Mouse (Mus musculus) lung, embryonic 14.5 days (tissue): ENCODE results near the gene Chid1. TPM values are rescaled to one million over a fixed set of nuclear protein-coding genes. Genes with fewer than 3 reads are reported as not detected.

Experiments used
- ATAC-seq: fragments of 200-750 bp; cut with Nextera tagmentation; 2 replicates; pipeline ENCODE4 v1.8.0; 2017; ENCODE audit warnings: mild to moderate bottlenecking, moderate TSS enrichment, moderate library complexity; ENCODE audit not compliant: insufficient read depth
- DNase-seq: peaks from one replicate; pipeline ENCODE4 v3.0.0-alpha.2; 2015
- H3K27ac ChIP-seq: fragments of 300-500 bp; sonication (generic); 2 replicates; pipeline ENCODE4 v1.5.1; 2014; ENCODE audit warnings: low read depth, mild to moderate bottlenecking, moderate library complexity
- H3K27me3 ChIP-seq: fragments of 300-500 bp; sonication (generic); 2 replicates; pipeline ENCODE4 v1.6.1; 2014; ENCODE audit warnings: low read length, control low read depth; ENCODE audit not compliant: insufficient read depth
- H3K36me3 ChIP-seq: fragments of 300-500 bp; sonication (generic); 2 replicates; pipeline ENCODE4 v1.6.1; 2014; ENCODE audit warnings: control low read depth; ENCODE audit not compliant: insufficient read depth
- H3K4me1 ChIP-seq: fragments of 300-500 bp; sonication (generic); 2 replicates; pipeline ENCODE4 v1.6.1; 2014; ENCODE audit warnings: antibody characterized with exemption, control low read depth; ENCODE audit not compliant: insufficient read depth
- H3K4me2 ChIP-seq: fragments of 300-500 bp; sonication (generic); 2 replicates; pipeline ENCODE4 v1.6.1; 2014; ENCODE audit warnings: mild to moderate bottlenecking
- H3K4me3 ChIP-seq: fragments of 300-500 bp; sonication (generic); 2 replicates; pipeline ENCODE4 v1.5.1; 2014; ENCODE audit warnings: low read depth, low read length
- H3K9ac ChIP-seq: fragments of 300-500 bp; sonication (generic); 2 replicates; pipeline ENCODE4 v1.6.1; 2014
- H3K9me3 ChIP-seq: fragments of 300-500 bp; sonication (generic); 2 replicates; pipeline ENCODE4 v1.6.1; 2016; ENCODE audit warnings: low read depth, low read length, control low read depth
- CTCF ChIP-seq: IDR thresholded peaks from 2 replicates; pipeline ENCODE4 v1.5.1; 2016; ENCODE audit warnings: antibody characterized with exemption, low read depth
- WGBS: fragments of 180-500 bp; shearing (Covaris S2); extraction: QIAGEN DNeasy Blood & Tissue Kit; methylation state at CpG from one replicate; pipeline ENCODE4 v1.1.7; 2014; 5-methylcytosine and 5-hydroxymethylcytosine counted together
- polyA plus RNA-seq: library from polyadenylated mRNA; unstranded; fragments of >200 nt; fragmentation: Nextera tagmentation; extraction: Ambion mirVana; gene quantifications from 2 replicates; pipeline ENCODE4 v1.2.1, GENCODE M21; 2014

The Chid1 gene
- polyA plus RNA-seq, 1 experiment from 2014 or later = 33.0 TPM

DNA sequence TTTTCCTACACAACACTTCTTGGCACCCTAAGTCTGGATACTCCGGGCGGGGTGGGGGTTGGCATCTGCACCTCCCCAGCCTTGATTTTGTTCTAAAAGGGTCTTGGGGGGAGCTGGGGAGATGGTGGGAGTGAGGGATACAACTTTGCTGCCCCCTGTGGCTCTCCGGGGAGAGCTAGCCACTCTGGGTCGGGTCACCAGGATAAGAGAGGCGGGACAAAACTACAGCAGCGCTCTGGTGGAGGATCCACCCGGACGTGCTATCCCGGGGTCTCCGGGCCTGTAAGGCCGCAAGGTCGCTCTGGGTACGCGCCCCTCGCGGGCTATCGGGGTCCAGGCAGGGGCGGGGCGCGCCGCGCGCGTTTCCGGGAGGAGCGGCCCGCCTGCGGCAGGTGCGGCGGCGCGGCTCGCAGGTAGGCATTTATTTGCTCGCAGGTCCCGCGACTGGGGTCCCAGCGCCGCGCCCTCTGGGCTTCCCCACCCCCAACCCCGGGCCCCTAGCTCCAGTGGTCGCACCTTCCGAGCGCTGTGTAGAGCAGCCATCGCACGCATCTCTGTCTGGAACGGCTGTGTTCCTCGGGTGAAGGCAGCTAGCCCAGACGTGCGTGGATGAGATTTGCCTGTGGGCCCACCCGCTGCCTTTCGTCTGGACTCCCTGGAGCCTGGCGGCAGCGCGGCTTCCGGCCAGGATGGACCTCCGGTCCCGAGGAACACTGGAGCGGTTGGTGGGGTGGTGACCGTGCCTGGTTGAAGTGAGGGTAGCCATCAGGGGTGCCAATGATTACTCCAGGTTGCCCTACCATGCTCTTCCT lies 77.9 kb downstream of the Chid1 start:
- Histone ChIP-seq H3K9me3 (no peaks in the 10 kb centered on the region), H3K4me3 (peak overlapping the region; percentile 45), H3K36me3 (peaks cover 11% of the 10 kb centered on the region; the same call in 1 of the 2 replicates), H3K4me1 (peaks cover 7% of the 10 kb centered on the region), H3K9ac (peak overlapping the region; percentile 58), H3K27ac (0 out of 2 replicates have a peak overlapping the region, but pooled peaks have one; percentile 18), H3K4me2 (peak overlapping the region; percentile 76), H3K27me3 (peaks cover 63% of the 10 kb centered on the region)
- DNase-seq (peak; percentile 37), ATAC-seq (no peak)
- peak; percentile 44 for TF ChIP-seq CTCF
- 1% methylated on average over 56 of the region's 59 CpGs for WGBS

DNA sequence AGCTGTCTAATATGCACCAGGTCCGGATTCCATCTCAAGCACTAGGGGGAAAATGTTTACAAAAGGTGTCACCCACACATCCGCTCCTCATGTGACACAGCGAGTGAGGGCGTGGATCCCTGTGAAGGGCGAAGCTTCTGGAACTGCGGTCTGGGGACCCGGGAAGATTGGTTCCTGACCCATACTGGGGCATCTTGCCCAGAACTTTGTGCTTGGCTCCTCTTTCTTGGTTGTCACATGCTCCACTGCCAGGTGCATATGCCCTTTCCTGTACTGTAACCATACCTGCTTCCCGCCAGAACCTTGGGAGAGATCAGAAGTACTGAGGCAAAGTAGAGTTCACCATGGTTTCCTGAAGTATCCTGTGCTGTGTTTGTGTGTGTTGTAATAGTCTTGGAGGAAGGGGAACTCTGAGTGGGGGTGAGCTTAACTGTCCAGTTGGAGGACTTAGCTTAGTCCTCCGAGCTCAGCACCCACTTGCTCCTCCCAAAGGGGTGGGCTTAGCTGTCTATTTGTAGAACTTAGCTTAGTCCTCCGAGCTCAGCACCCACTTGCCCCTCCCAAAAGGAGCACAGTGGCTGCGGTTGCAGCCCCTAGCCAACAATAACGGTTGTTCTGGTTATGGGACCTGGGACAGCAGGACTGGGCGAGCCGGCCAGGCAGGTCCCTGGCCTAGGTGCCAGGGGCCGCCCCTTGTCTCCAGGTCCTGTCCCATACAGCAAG lies 79.1 kb downstream of the Chid1 start, which contains the start of gene Cracr2b:
Gene Cracr2b (plus strand): TSS at position 704 of the 723 bp plus-strand sequence.
- Histone ChIP-seq H3K27me3 (peaks cover 55% of the 10 kb centered on the region), H3K27ac (0 out of 2 replicates have a peak within 1 kb of the TSS, but pooled peaks have one; percentile 18)
- TF ChIP-seq CTCF = no peak

DNA sequence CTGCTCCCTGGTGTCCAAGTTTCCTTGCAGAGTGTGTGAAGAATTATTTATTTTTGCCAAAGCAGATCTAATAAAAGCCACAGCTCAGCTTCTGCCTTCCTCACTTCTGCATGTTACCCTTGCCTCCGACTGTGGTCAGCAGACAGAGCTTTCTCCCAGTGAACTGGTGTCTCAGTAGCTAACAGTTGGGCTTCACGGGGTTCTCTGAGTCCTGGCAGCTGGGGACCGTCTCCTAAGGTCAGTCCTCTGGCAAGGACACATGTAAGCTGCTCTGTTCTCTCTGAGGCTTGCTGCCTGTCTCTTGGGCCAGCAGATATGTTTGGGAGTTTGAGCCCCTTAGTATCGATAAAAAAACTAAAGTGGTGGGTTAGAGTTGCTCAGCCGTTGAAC lies 79.7 kb downstream of the Chid1 start:
- no peak for TF ChIP-seq CTCF
- H3K4me1 ChIP-seq = peaks cover 14% of the 10 kb centered on the region
- no peaks in the 10 kb centered on the region for H3K9me3 ChIP-seq
- H3K4me2 ChIP-seq = no peak overlapping the region
- 32% methylated on average over 5 of the region's 5 CpGs for WGBS
- no peak overlapping the region for H3K4me3 ChIP-seq
- H3K9ac ChIP-seq = no peak overlapping the region
- ATAC-seq = no peak
- peaks cover 11% of the 10 kb centered on the region; the same call in 1 of the 2 replicates for H3K36me3 ChIP-seq
- no peak for DNase-seq
- H3K27ac ChIP-seq = no peak overlapping the region
- H3K27me3 ChIP-seq = peaks cover 49% of the 10 kb centered on the region

More for the DNA sequence above, 79.1 kb downstream of the Chid1 start, which contains the start of gene Cracr2b:
- no peak for ATAC-seq
- Histone ChIP-seq H3K4me3 (peak within 1 kb of the TSS; percentile 45), H3K4me2 (peak within 1 kb of the TSS; percentile 76), H3K36me3 (peaks cover 11% of the 10 kb centered on the region; the same call in 1 of the 2 replicates), H3K4me1 (peaks cover 13% of the 10 kb centered on the region), H3K9ac (peak within 1 kb of the TSS; percentile 58), H3K9me3 (no peaks in the 10 kb centered on the region)
- WGBS = 42% methylated on average over 15 of the region's 15 CpGs
- no peak for DNase-seq

DNA sequence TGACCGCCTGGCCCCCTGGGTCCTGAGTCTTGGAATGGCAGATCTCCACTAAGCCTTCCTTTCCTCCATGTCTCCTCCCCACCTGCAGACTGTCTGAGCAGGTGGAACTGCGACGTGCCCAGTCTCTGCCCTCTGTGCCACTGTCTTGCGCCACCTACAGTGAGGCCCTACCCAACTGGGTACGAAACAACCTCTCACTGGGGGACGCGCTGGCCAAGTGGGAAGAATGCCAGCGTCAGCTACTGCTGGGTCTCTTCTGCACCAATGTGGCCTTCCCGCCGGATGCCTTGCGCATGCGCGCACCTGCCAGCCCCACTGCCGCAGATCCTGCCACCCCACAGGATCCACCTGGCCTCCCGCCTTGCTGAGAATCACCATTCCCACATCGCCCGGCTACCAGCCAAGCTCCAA lies 80.4 kb downstream of the Chid1 start:
- WGBS = 87% methylated on average over 17 of the region's 17 CpGs
- Histone ChIP-seq H3K27ac (no peak overlapping the region), H3K36me3 (peaks cover 11% of the 10 kb centered on the region; the same call in 1 of the 2 replicates), H3K27me3 (peaks cover 43% of the 10 kb centered on the region), H3K9me3 (no peaks in the 10 kb centered on the region), H3K4me2 (no peak overlapping the region), H3K4me1 (peaks cover 8% of the 10 kb centered on the region; the same call in 1 of the 2 replicates), H3K4me3 (no peak overlapping the region), H3K9ac (no peak overlapping the region)
- ATAC-seq (no peak), DNase-seq (no peak)
- no peak for TF ChIP-seq CTCF

DNA sequence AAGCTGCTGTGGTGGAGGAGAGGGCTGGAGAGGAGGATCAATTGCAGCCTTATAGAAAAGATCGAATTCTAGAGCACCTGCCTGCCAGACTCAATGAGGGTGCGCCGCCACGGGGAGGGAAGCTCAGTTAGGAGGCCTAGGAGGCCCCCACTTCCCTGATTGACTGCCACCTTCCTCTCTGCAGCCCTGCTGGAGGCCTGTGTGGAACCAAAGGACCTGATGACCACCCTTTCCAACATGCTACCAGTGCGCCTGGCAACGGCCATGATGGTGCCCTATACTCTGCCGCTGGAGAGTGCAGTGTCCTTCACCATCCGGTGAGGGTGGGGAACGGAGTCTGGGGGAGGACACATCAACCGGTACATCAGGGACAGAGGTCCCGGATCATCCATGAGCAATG lies 81.0 kb downstream of the Chid1 start:
- no peak for ATAC-seq
- no peak for TF ChIP-seq CTCF
- H3K27ac ChIP-seq = no peak overlapping the region

DNA sequence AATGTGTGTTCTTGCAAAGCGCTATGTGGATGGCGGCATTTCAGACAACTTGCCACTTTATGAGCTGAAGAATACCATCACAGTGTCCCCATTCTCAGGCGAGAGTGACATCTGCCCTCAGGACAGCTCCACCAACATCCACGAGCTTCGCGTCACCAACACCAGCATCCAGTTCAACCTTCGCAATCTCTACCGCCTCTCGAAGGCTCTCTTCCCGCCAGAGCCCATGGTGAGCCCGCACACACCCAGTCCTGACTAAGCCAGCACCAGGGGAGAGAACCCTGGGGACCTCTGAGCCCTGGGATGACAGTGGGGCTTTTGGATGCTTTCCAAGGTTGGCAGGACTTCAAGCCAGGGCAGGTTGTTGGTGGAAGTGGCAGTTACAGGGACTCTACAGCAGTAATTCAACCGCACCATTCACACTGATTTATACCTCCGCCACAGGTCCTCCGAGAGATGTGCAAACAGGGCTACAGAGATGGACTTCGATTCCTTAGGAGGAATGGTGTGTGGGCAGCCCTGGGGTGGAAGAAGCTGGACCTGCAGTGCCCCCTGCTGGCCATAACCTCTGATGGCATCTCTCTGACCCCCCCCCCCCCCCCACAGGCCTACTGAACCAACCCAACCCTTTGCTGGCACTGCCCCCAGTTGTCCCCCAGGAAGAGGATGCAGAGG lies 81.5 kb downstream of the Chid1 start:
- DNase-seq (peak; percentile 57), ATAC-seq (no peak)
- TF ChIP-seq CTCF = peak; percentile 67
- Histone ChIP-seq H3K9me3 (no peaks in the 10 kb centered on the region), H3K4me3 (no peak overlapping the region), H3K27me3 (peaks cover 31% of the 10 kb centered on the region), H3K27ac (no peak overlapping the region), H3K4me1 (peaks cover 8% of the 10 kb centered on the region; the same call in 1 of the 2 replicates), H3K9ac (no peak overlapping the region), H3K36me3 (peaks cover 11% of the 10 kb centered on the region; the same call in 1 of the 2 replicates), H3K4me2 (no peak overlapping the region)
- WGBS = 72% methylated on average over 15 of the region's 15 CpGs

More for the DNA sequence above, 81.0 kb downstream of the Chid1 start:
- H3K4me2 ChIP-seq = no peak overlapping the region
- H3K27me3 ChIP-seq = peaks cover 36% of the 10 kb centered on the region
- peaks cover 8% of the 10 kb centered on the region; the same call in 1 of the 2 replicates for H3K4me1 ChIP-seq
- no peak overlapping the region for H3K9ac ChIP-seq
- H3K4me3 ChIP-seq = no peak overlapping the region
- 92% methylated on average over 11 of the region's 11 CpGs for WGBS
- peaks cover 11% of the 10 kb centered on the region; the same call in 1 of the 2 replicates for H3K36me3 ChIP-seq
- no peaks in the 10 kb centered on the region for H3K9me3 ChIP-seq
- DNase-seq = no peak
